Mouse (Mus musculus): Measurements from ENCODE around the gene Ergic1.

Ergic1 gene

GRCm38 (mm10) chr17:26671268-26671667 is 110.0 kb downstream of the Ergic1 start:
- no peak for DNase-seq

GRCm38 (mm10) chr17:26675845-26676244 is 114.6 kb downstream of the Ergic1 start:
- no peak for DNase-seq

DNA sequence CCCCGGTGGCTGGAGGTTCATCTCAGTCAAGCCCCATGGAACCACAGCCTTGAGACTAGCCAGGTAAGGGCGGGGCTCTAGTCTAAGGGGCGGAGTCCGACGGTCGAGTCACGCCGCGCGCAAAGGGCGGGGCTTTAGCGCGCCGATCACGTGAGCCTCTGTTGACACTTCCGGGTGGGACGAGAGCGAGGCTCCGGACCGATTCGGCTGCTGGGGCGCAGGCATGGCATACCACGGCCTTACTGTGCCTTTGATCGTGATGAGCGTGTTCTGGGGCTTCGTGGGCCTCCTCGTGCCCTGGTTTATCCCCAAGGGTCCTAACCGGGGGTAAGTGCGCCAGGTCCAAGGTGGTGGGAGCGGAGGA is 114.9 kb downstream of the Ergic1 start:
- DNase-seq = peak; percentile 95

- DNase-seq = peak; percentile 44
These were observed 115.5 kb downstream of the Ergic1 start for GRCm38 (mm10) chr17:26676616-26677376.

- peak; percentile 72 for DNase-seq
These were observed 116.7 kb downstream of the Ergic1 start for GRCm38 (mm10) chr17:26677711-26678637.

GRCm38 (mm10) chr17:26681276-26681675 is 120.0 kb downstream of the Ergic1 start:
- DNase-seq = no peak

- peak; percentile 38 for DNase-seq
These were observed 125.2 kb downstream of the Ergic1 start for GRCm38 (mm10) chr17:26686334-26687000.

DNA sequence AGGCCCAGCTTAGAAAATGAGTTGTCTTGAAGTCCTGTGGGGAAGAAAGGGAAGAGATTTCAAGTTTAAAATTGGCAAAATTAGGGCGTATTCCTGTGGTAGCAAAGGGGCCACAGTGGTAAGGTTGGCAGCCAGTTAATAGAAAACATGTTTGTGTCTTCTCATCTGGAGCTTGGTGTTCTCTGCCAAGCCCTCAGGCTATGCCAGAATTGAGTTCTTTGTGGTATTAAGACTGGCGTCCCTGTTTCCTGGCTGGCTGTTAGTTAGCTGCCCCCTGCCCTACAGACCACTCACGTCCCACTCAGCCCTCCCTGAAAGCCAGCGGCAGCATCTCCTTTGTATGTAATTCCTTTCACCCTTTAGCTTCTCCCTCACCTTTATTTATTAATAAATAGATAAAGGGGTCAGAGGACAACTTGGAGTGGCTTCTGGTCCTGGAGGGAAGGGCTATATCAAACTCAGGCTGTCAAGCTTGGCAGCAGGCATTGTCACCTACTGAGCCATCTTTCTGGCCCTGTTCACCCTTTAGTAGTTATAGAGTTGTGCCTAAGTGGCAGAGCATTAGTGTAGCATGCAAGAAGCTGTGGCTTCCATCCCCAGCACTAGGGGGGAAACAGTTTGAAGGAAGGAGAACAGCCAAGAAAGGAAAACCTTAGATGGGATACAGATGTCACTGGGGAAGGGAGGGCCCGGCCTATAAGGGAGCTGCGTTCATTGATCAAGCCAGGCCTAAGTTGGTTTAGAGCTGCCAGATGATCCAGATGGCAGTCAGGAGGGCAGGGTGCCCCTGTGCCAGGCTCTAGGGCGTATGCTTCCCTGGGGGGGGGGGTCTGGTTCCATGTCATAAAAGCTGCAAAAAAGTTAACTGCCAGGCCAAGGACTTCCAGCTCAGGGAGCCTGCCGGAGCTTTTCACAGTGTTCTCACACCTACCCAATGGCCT is 127.8 kb downstream of the Ergic1 start:
- no peak for DNase-seq

DNA sequence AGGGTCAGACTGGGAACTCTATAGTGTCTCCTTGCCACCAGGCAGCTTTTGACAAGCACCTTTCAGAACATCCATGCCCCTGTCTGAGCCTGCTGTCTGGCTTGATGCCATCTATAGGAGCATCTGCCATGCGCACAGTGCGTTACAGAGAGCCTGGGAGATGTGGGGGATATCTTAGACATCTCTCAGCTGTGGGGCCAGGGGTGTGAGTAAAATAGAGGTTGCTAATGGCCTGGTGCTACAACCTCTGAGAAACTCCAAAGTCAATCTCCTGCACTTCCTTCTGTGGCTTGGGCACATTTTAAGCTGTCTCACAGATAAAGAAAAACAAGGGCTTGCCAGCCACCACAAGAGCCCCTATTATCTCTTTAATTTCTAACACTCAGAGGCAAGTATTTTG is 128.5 kb downstream of the Ergic1 start:
- DNase-seq = no peak

DNA sequence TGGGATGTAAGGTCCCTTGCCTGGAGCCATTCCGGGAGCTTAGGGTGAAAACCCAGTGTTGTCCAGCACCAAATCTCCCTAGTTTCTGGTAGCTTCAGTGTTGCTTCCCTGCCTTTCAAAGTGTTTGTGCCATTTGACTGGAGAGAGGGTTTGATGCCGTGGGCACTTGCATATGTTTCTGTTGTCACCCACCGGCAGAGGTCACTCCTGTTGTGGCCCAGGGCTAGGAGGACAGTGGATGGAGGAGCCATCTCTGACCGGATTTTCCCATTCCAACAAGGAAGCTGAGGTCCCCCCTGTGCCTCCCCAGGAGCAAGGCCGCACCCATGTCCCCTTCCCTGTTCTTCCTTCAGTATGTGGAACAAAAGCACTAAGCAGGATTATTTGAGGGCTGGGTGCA is 128.9 kb downstream of the Ergic1 start:
- DNase-seq = no peak

DNA sequence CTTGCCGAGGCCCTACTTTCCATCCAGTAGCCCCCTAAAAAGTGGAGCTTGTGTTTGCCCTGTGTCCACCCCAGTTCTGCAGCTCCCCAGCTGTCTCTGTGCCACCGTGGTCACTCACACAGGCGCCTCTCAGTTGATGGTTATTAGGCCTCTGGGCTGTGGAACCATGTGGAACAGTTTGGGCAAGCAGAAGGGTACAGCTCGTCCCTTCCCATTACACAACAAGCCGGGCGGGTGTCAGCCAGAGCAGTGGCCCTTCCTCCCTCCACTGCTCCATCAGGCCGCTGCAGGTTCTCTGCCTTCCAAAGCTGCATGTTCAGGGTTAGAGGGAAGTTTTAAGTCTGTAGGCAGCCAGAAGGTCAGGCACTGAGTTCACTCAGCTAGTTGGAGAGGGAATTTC is 129.8 kb downstream of the Ergic1 start:
- peak; percentile 54 for DNase-seq

GRCm38 (mm10) chr17:26693424-26693823 is 132.1 kb downstream of the Ergic1 start:
- DNase-seq = peak; percentile 48

GRCm38 (mm10) chr17:26694171-26694570 is 132.9 kb downstream of the Ergic1 start:
- no peak for DNase-seq

GRCm38 (mm10) chr17:26695193-26695592 is 133.9 kb downstream of the Ergic1 start:
- no peak for DNase-seq

DNA sequence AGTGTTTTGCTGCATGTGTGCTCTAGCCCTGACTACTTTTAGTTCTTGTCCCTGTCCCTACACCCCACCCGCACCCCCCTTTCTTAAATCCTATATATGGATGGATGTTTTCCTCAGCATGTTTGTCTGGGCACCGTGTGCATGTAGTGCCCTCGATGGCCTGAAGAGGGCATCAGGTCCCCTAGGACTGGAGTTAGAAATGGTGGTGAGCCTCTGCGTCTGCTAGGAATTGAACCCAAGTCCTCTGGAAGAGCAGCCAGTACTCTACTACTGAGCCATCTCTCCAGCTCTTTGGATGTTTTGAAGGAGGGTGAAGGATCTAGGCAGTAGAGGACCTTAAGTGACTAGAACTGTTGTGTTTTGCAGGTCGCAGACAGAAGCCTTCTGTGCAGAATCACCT is 137.6 kb downstream of the Ergic1 start:
- no peak for DNase-seq

GRCm38 (mm10) chr17:26699819-26700616 is 138.7 kb downstream of the Ergic1 start:
- DNase-seq = peak; percentile 38

GRCm38 (mm10) chr17:26701565-26701964 is 140.3 kb downstream of the Ergic1 start:
- no peak for DNase-seq

GRCm38 (mm10) chr17:26702621-26703020 is 141.3 kb downstream of the Ergic1 start:
- DNase-seq = no peak

- no peak for DNase-seq
These were observed 142.4 kb downstream of the Ergic1 start for GRCm38 (mm10) chr17:26703671-26704070.

DNA sequence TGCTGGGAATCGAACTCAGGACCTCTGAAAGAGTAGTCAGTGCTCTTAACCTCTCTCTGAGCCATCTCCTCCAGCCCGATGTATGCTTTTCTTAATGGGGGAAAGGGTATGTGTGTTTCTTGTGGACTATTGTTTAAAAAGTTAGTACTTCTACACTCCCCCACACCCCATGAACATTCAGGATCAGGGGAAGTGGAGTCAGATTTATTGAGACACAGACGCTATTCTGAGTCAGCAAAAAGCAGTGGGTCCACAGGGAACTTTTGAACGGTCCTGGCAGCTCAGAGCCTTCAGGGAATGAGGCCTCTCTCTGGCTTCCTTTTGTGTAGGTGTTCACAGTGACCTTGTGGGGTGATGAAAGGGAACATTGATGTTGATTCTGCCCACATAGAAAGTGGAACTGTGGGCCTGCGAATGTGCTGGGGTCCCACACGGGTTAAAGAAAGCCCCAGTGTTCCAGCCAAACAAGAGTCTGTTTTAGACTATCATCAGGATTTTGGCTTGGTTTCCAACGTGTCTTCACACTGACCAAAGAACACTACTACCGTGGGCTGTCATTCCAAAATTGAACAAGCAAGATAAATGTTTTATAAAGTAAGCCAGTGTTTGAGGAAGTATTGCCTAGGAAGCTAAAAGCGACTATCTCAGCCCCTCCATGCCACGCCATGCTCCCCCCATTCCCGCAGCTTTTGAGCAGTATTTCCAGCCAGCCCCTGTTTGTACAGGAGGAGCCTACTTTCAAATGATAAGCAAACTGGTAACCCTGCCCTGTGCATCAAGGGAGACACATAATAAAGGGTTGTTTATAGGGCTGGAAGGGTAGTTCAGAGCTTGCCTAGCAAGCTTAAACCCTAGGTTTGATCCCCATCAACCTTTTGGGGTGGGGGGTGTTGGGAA is 144.4 kb downstream of the Ergic1 start:
- DNase-seq = no peak
